Mouse (Mus musculus) heart, embryonic 13.5 days (tissue): ENCODE measurements around the gene Klhl10. TPM values are rescaled to one million over a fixed set of nuclear protein-coding genes. Genes with fewer than 3 reads are reported as not detected.

Experiments
- ATAC-seq: fragments of 200-750 bp; cut with Nextera tagmentation; 2 replicates; pipeline ENCODE4 v1.8.0; 2017; ENCODE audit warnings: moderate TSS enrichment; ENCODE audit not compliant: insufficient number of reproducible peaks, low FRiP score, low TSS enrichment; ENCODE audit errors: extremely low read depth
- H3K27ac ChIP-seq: fragments of 300-500 bp; sonication (generic); replicated peaks from 2 replicates; pipeline ENCODE4 v1.5.1; 2015; ENCODE audit warnings: moderate library complexity, mild to moderate bottlenecking, inconsistent platforms
- H3K27me3 ChIP-seq: fragments of 300-500 bp; sonication (generic); replicated peaks from 2 replicates; pipeline ENCODE4 v1.6.1; 2015; ENCODE audit warnings: mild to moderate bottlenecking, inconsistent platforms
- H3K36me3 ChIP-seq: fragments of 300-500 bp; sonication (generic); 2 replicates; pipeline ENCODE4 v1.6.1; 2015; ENCODE audit warnings: mild to moderate bottlenecking, inconsistent platforms
- H3K4me1 ChIP-seq: fragments of 300-500 bp; sonication (generic); 2 replicates; pipeline ENCODE4 v1.6.1; 2015; ENCODE audit warnings: inconsistent platforms
- H3K4me2 ChIP-seq: fragments of 300-500 bp; sonication (generic); 2 replicates; pipeline ENCODE4 v1.6.1; 2015; ENCODE audit warnings: inconsistent platforms, mild to moderate bottlenecking, moderate library complexity
- H3K4me3 ChIP-seq: fragments of 300-500 bp; sonication (generic); 2 replicates; pipeline ENCODE4 v1.5.1; 2015; ENCODE audit warnings: moderate library complexity, mild to moderate bottlenecking, inconsistent platforms
- H3K9ac ChIP-seq: fragments of 300-500 bp; sonication (generic); 2 replicates; pipeline ENCODE4 v1.6.1; 2015; ENCODE audit warnings: inconsistent platforms, mild to moderate bottlenecking, moderate library complexity
- H3K9me3 ChIP-seq: fragments of 300-500 bp; sonication (generic); 2 replicates; pipeline ENCODE4 v1.6.1; 2016; ENCODE audit warnings: inconsistent platforms
- WGBS: fragments of 180-500 bp; shearing (Covaris S2); methylation state at CpG from one replicate; pipeline ENCODE4 v1.1.7; 2015; ENCODE audit warnings: mixed read lengths; 5-methylcytosine and 5-hydroxymethylcytosine counted together
- microRNA-seq: library from miRNA; unstranded; fragments of <30 nt; microRNA quantifications from one replicate; pipeline ENCODE4, GENCODE M21; 2016
- polyA plus RNA-seq: library from polyadenylated mRNA; unstranded; fragments of >200 nt; fragmentation: Nextera tagmentation; extraction: Ambion mirVana; gene quantifications from 2 replicates; pipeline ENCODE4 v1.2.1, GENCODE M21; 2015

Gene Klhl10
- polyA plus RNA-seq, 1 experiment from 2014 or later: 0.60 TPM

GRCm38 (mm10) chr11:100501321-100501720 is 59.6 kb downstream of the Klhl10 start:
- no peaks in the 10 kb centered on the region for H3K9me3 ChIP-seq
- H3K27me3 ChIP-seq: no peaks in the 10 kb centered on the region
- no peaks in the 10 kb centered on the region for H3K4me1 ChIP-seq
- ATAC-seq: no peak
- no peak overlapping the region for H3K27ac ChIP-seq
- H3K9ac ChIP-seq: no peak overlapping the region
- no peak overlapping the region for H3K4me3 ChIP-seq
- H3K4me2 ChIP-seq: no peak overlapping the region
- peaks cover 100% of the 10 kb centered on the region for H3K36me3 ChIP-seq
- 34% methylated on average over 6 of the region's 6 CpGs for WGBS

- H3K27me3 ChIP-seq: no peaks in the 10 kb centered on the region
- no peaks in the 10 kb centered on the region for H3K9me3 ChIP-seq
- ATAC-seq: no peak
- no peak overlapping the region for H3K4me2 ChIP-seq
- H3K4me3 ChIP-seq: no peak overlapping the region
- H3K9ac ChIP-seq: no peak overlapping the region
- 91% methylated on average over 12 of the region's 12 CpGs for WGBS
- peaks cover 98% of the 10 kb centered on the region for H3K36me3 ChIP-seq
- H3K4me1 ChIP-seq: no peaks in the 10 kb centered on the region
- H3K27ac ChIP-seq: no peak overlapping the region
Measured at GRCm38 (mm10) chr11:100504990-100505660, 63.4 kb downstream of the Klhl10 start.

GRCm38 (mm10) chr11:100505997-100506396 is 64.3 kb downstream of the Klhl10 start:
- Histone ChIP-seq H3K9ac (no peak overlapping the region), H3K4me1 (no peaks in the 10 kb centered on the region), H3K9me3 (no peaks in the 10 kb centered on the region), H3K4me3 (no peak overlapping the region), H3K36me3 (peaks cover 94% of the 10 kb centered on the region), H3K27me3 (no peaks in the 10 kb centered on the region), H3K27ac (no peak overlapping the region), H3K4me2 (no peak overlapping the region)
- 94% methylated on average over 8 of the region's 8 CpGs for WGBS
- ATAC-seq: no peak

Small RNAs within 50 kb of the gene (microRNA-seq; reads per million reads assigned to microRNA genes)
- not detected for gene Gm27374
- 0.61 reads per million for gene Mir7116

Other genes with a start within 250 kb of the Klhl10 start
- not detected in 2 replicates for gene Krt9, start 248.7 kb upstream of the Klhl10 start, polyA plus RNA-seq
- 3.0 and 3.1 TPM in 2 replicates for gene Krt14, start 234.4 kb upstream of the Klhl10 start, polyA plus RNA-seq
- gene Krt16, start 193.0 kb upstream of the Klhl10 start, polyA plus RNA-seq: not detected in 2 replicates
- gene Krt17, start 180.9 kb upstream of the Klhl10 start, polyA plus RNA-seq: 2.3 and 3.0 TPM in 2 replicates
- not detected in 2 replicates for gene Krt42, start 172.0 kb upstream of the Klhl10 start, polyA plus RNA-seq
- gene Eif1, start 122.0 kb upstream of the Klhl10 start, polyA plus RNA-seq: 1,570 and 1,681 TPM in 2 replicates
- gene Gast, start 107.5 kb upstream of the Klhl10 start, polyA plus RNA-seq: not detected in 2 replicates
- 8.0 and 9.3 TPM in 2 replicates for gene Hap1, start 85.8 kb upstream of the Klhl10 start, polyA plus RNA-seq
- 107 and 111 TPM in 2 replicates for gene Jup, start 44.2 kb upstream of the Klhl10 start, polyA plus RNA-seq
- gene P3h4, start 27.1 kb upstream of the Klhl10 start, polyA plus RNA-seq: 62.9 and 63.5 TPM in 2 replicates
- 112 and 119 TPM in 2 replicates for gene Fkbp10, start 26.2 kb upstream of the Klhl10 start, polyA plus RNA-seq
- gene Nt5c3b, start 109 bp upstream of the Klhl10 start, polyA plus RNA-seq: 104 and 110 TPM in 2 replicates
- 6.6 and 6.7 TPM in 2 replicates for gene Klhl11, start 30.8 kb downstream of the Klhl10 start, polyA plus RNA-seq
- 67.8 and 69.7 TPM in 2 replicates for gene Acly, start 86.1 kb downstream of the Klhl10 start, polyA plus RNA-seq
- 0.19 and 0.62 TPM in 2 replicates for gene Ttc25, start 103.7 kb downstream of the Klhl10 start, polyA plus RNA-seq
- 18.1 and 20.2 TPM in 2 replicates for gene Cnp, start 133.0 kb downstream of the Klhl10 start, polyA plus RNA-seq
- 67.0 and 67.3 TPM in 2 replicates for gene Nkiras2, start 177.3 kb downstream of the Klhl10 start, polyA plus RNA-seq
- 172 and 191 TPM in 2 replicates for gene Dnajc7, start 178.3 kb downstream of the Klhl10 start, polyA plus RNA-seq